Mouse (Mus musculus): ENCODE results near the gene Zfp933.

DNA sequence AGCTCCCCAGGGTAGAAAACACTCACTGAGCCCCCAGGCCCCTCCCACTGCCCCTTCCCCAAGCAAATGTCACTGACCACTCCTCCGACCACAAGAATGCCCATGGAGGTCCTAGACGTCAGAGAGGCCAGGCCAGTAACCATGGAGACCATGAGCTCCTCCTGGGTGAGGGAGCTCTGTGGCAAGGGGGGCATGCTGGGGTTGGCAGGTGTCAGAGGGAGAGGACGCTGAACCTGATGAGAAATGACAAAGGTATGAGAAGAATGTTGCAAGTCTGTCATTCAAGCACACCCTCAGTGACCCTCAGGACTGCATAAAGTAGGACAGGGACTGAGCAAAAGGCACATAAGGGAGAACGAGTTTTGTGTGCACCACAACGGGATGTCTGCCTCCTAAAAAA is 31.7 kb upstream of the Zfp933 start:
- TF ChIP-seq CTCF (IDR thresholded peaks at IDR 0.05; ENCODE audit: low read depth) (no peak), EP300 (IDR thresholded peaks at IDR 0.05; ENCODE audit: low read depth) (no peak)
